Mouse (Mus musculus) liver, embryonic 12.5 days (tissue): Measurements from ENCODE around the gene Zfp990. TPM values are rescaled to one million over a fixed set of nuclear protein-coding genes. Genes with fewer than 3 reads are reported as not detected.

Experiments
- polyA plus RNA-seq: library from polyadenylated mRNA; unstranded; fragments of >200 nt; fragmentation: Nextera tagmentation; extraction: Ambion mirVana; gene quantifications from 2 replicates; pipeline ENCODE4 v1.2.1, GENCODE M21; 2016

Gene Zfp990
- polyA plus RNA-seq, 1 experiment from 2014 or later, result 0.04 TPM

Other genes starting within 250 kb of the Zfp990 start
- gene Tnfrsf8, start 195.6 kb upstream of the Zfp990 start, polyA plus RNA-seq, result not detected in 2 replicates
- gene Gm13212, start 74.4 kb downstream of the Zfp990 start, polyA plus RNA-seq, result 2.7 and 3.2 TPM in 2 replicates
- not detected in 2 replicates for gene Zfp980, start 159.9 kb downstream of the Zfp990 start, polyA plus RNA-seq